Mouse (Mus musculus): Measurements from ENCODE around the gene Wdr4.
"Not testable (repeated sequence)": the region's sequence is repeated elsewhere in the genome, so short reads cannot be mapped to it uniquely, and the experiment has no call there.

Gene Wdr4

GRCm38 (mm10) chr17:31519946-31520838, at the start of gene Wdr4, which contains the start of gene Ndufv3:
Gene Wdr4, minus strand, starts transcription at chr17:31519980.
Gene Ndufv3, plus strand, starts transcription at chr17:31520115.
- DNase-seq (ENCODE audit: low spot score in 2 of 2) = peak; percentile 92 to 95

- no peak for DNase-seq (ENCODE audit: low spot score in 2 of 2)
These were observed 46.5 kb upstream of the Wdr4 start for GRCm38 (mm10) chr17:31566276-31566675.

DNA sequence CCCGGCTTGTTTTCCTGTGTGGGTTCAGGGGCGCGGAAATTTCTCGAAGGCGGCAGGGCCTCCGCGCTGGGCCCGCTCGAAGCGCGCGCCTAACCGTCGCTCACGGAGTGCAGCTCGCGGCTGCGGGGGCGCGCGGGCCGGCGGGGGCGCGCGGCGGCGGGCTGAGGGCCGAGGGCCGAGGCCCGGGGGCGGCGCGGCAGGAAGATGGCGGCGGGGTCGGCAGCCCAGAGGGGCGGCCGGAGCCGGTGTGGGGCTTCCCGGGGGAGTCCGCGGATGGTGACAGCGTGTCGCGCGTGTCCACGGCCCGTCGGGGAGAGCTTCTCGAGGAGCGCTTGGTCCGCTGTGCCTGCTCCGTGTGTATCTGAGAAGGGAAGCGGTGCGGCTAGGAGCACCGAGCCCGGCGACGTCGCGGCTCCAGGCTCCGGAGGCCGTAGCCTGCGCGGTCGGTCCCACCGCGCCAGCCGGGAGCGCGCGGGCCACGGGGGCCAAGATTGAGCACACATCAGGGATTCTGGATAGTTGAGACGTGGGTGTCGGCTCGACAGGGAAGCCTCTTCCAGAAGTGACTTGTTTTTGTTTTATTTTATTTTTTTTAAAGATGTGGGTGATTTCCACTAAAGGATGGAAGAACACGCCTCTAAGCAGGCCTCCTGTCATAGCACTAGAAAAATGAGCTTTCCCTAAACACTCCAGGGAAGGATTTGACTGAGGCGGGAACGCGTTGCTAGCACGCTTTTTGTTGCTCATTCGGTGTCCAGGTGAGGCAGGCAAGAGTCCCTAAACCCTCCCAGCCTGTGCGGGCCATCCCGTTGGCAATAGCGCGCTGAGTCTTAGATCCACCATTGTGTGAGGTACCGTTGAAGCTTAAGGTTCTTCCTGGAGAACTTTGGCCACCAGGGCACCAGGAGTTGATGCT, 45.6 kb upstream of the Wdr4 start:
- DNase-seq (ENCODE audit: low spot score in 2 of 2) = peak; percentile 43 to 78

DNA sequence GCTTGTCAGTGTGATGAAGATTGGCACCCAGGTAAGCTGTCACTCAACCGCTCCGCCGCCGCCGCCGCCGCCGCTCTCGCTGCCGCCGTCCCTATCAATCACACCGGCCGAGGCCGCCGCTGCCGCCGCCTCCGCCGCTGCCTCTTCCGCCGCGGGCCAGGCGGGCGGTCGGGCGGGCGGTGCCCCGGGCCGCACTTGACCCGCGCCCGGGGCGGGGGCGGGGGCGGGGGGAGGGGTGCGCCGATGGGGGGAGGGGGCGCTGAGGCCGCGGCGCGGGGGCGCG, 45.0 kb upstream of the Wdr4 start:
- no peak for DNase-seq (ENCODE audit: low spot score in 2 of 2)

GRCm38 (mm10) chr17:31564015-31564857, 44.5 kb upstream of the Wdr4 start, which contains the start of gene Pknox1:
Gene Pknox1, plus strand, starts transcription at chr17:31564734.
- peak; percentile 89 to 98 for DNase-seq (ENCODE audit: low spot score in 2 of 2)

- DNase-seq (ENCODE audit: low spot score in 2 of 2) = peak in 1 of 2 experiments; percentile 42
These were observed 43.8 kb upstream of the Wdr4 start for GRCm38 (mm10) chr17:31563632-31564014.

GRCm38 (mm10) chr17:31559021-31559789, 39.4 kb upstream of the Wdr4 start:
- DNase-seq (ENCODE audit: low spot score in 2 of 2) = no peak

GRCm38 (mm10) chr17:31557947-31558542, 38.3 kb upstream of the Wdr4 start:
- no peak for DNase-seq (ENCODE audit: low spot score in 2 of 2)

DNA sequence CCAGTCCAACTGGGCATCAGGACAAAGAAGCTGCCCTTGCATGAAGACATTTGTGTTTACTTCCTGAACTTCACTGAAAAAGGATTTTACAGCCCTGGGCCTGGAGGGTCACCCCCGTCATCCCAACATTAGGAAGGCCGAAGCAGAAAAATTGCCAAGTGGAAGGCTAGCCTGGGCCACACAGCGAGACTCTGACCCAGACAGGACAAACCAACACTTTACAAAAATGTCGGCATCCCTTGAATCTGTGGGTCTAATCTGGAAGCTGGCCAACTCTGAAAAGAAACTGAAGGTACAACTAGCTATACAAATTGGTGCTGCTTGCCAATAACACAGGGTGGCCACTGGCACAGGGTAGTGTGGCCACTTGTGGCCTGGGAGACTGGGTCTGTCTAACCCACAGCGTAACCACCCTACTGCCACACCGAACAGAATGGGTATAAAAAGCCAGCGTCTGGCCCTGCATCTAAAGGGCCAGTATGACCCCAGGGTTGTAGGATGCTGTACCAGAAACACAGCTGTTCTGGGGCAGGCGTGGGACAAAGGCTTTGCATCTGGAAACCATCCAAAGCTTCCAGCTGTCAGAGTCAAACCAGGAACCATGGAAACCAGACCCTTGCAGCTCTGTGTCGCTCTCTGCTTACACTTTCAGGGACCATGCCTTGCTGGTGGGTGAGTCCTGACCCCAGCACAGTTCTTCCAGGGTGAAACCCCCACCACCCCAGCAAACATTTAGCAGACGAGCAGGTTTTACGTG, 37.5 kb upstream of the Wdr4 start:
- DNase-seq (ENCODE audit: low spot score in 2 of 2) = peak in 1 of 2 experiments; percentile 30

GRCm38 (mm10) chr17:31556253-31556652, 36.5 kb upstream of the Wdr4 start:
- DNase-seq (ENCODE audit: low spot score in 2 of 2) = no peak

GRCm38 (mm10) chr17:31552601-31553000, 32.8 kb upstream of the Wdr4 start:
- not testable (repeated sequence) for DNase-seq (ENCODE audit: low spot score in 2 of 2)

- no peak for DNase-seq (ENCODE audit: low spot score in 2 of 2)
These were observed 29.6 kb upstream of the Wdr4 start for GRCm38 (mm10) chr17:31549389-31549788.

- no peak for DNase-seq (ENCODE audit: low spot score in 2 of 2)
These were observed 28.2 kb upstream of the Wdr4 start for GRCm38 (mm10) chr17:31547974-31548373.

DNA sequence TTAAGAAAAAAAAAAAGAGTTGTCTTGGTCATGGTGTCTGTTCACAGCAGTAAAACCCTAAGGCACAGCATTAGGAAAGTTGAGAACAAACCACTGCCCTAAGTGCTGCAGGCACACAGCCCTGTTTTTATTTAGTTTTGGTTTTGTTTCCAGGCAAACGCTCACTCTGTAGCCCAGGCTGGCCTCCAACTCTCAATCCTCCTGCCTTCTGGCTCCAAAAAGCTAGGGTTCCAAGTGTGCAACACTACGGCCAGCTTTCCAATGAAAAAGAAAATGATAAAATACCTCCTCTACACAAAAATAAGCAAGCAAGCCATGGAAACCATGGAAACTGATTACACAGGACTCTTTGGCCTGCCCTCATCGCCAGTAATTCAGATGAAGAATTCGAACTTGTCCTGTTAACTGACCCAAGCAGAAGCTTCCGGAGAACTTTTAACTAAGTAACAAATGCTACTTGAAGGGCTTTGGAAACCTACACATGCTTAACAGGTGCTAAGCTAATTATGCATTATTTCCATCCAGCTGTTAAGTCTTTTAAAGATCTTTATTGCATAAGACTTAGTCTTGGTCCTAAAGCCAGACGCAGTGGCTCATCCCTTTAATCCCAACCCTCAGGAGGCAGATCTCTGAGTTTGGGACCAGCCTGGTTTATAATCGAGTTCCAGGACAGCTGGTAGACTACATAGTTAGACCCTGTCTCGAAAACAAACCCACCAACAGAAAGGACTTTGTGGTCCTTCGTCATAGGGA, 26.8 kb upstream of the Wdr4 start:
- no peak for DNase-seq (ENCODE audit: low spot score in 2 of 2)

DNA sequence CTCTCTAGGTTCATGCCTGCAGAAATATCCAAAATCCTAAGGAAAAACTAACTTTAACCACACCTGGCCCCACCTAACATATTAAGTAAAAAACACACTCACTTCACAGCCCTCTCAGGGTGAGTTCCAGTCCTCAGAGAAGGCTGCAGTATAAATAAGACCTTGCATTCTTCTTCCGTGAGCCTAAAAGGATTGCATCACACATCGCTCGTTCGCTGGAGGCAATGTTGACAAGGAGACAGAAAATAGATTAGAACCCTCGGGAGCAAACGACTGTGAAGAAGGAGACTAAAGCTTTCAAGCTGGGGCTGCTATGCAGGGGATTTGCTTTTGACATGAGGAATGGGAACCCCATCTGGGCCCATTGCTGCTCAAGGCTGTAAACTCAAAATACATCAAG, 23.8 kb upstream of the Wdr4 start:
- no peak for DNase-seq (ENCODE audit: low spot score in 2 of 2)

DNA sequence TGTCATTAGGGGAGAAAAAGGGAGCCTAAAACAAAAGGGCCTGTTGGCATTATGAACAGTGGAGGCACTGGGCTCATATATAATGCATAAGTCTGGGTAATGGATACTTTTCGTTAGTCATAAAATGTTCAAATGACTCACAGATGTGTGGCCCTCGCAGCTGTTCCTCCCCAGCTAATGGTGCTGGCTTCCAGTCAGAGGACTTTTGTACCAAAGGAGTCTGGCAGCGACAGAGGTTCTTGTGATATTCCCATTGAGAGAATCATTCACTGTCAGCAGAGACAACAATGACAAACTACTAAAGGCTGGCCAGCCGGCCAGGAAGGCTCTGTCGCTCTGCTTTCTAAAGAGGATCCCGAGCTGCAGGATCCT, 21.7 kb upstream of the Wdr4 start:
- DNase-seq (ENCODE audit: low spot score in 2 of 2) = no peak

DNA sequence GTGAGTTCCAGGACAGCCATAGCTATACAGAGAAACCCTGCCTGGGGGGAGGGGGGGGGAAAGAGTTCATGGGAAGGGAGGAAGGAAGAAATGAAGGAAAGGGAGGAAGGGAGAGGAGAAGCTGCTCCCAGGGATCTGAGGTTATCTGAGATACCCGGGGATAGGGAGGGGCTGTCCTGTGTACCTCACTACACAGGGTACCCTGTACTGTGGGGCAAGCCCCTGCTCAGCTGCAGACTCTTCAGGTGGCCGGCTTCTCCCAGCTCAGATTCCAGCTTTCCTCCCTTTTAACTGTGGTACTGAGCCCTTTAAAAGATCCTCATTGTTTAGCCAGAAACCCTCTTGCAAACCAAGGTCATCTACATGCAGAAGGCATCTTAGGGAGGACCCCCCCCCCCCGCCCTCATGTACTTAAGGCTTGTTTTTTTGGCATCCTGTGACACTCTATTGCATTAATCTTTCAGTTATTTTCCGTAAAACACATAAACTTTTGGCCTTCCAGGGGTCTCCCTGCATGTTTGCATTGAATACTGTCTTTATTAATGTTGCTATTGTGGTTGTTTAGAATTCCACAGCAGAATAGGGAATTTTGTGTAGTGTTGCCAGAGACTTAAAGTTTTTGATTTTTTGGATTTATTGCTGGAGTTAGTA, 21.2 kb upstream of the Wdr4 start:
- no peak for DNase-seq (ENCODE audit: low spot score in 2 of 2)

- DNase-seq (ENCODE audit: low spot score in 2 of 2) = no peak
These were observed 20.3 kb upstream of the Wdr4 start for GRCm38 (mm10) chr17:31540101-31540500.
